In genomic region chr1:80665161-80665560, GRCm38 (mm10) we compare ENCODE assay signal across 10 mouse cellular contexts.
A peak's percentile ranks its signal among the peaks of the same experiment; 100 is the strongest.
DNase-seq lines count a peak whose midpoint lies in the region; ATAC-seq lines count a peak whose summit lies in the region.
"Had no signal": no experiment of that assay in that cellular context is flagged by ENCODE, and none has a peak within 500 bp of the region (broad histone marks: within the 10 kb centered on the region; RNA-seq: fewer than 3 reads in every experiment).

No protein-coding gene starts in this region.

- ATAC-seq in common myeloid progenitor, adult 5-6 weeks (replicated peaks; ENCODE audit: low read depth, poor library complexity, severe bottlenecking), result peak; percentile 88
- ATAC-seq: Patski had no signal

- H3K36me3 ChIP-seq in megakaryocyte, embryonic 14.5 days (replicated peaks; ENCODE audit: low read length), result no peaks in the 10 kb centered on the region

- DNase-seq in layer of hippocampus, adult 11-12 months (ENCODE audit: low spot score), result peak; percentile 23
- no peak for DNase-seq in layer of hippocampus, adult 18-20 months (ENCODE audit: low spot score in 2 of 2)
- DNase-seq in thymus, postnatal 0 days (ENCODE audit: low spot score), result peak; percentile 93
- no peak for DNase-seq in cerebellum, postnatal 36 days
- DNase-seq in cerebellum, adult 9-11 months, result no peak
- DNase-seq in frontal cortex, postnatal 25 days (ENCODE audit: low spot score in 2 of 2), result no peak
- DNase-seq: gastrocnemius, postnatal 14 days had no signal

- peaks cover 31% of the 10 kb centered on the region for H3K4me1 ChIP-seq in megakaryocyte, embryonic 14.5 days

- no peaks in the 10 kb centered on the region for H3K9me3 ChIP-seq in megakaryocyte, embryonic 14.5 days

- H3K4me3 ChIP-seq in megakaryocyte, embryonic 14.5 days (replicated peaks), result peak overlapping the region; percentile 86

- H3K27me3 ChIP-seq in megakaryocyte, embryonic 14.5 days (replicated peaks), result no peaks in the 10 kb centered on the region

Comparison
In these comparisons a context has a peak if more than half of its experiments do, and no peak if none do; other contexts are left out.
1. DNase-seq: peak in layer of hippocampus, adult 11-12 months (single experiment) and thymus, postnatal 0 days (single experiment); none in layer of hippocampus, adult 18-20 months (0 of 2), cerebellum, postnatal 36 days (0 of 2), cerebellum, adult 9-11 months (single experiment) and frontal cortex, postnatal 25 days (0 of 2).